Mouse (Mus musculus) stomach, adult 2 months (tissue): ENCODE data around the gene Pcbd2. TPM values are rescaled to one million over a fixed set of nuclear protein-coding genes. Genes with fewer than 3 reads are reported as not detected.

ENCODE experiments used
- polyA plus RNA-seq: library from polyadenylated mRNA; depleted of rRNA; stranded (reverse); fragments of >200 nt; gene quantifications from 2 replicates; pipeline ENCODE4 v1.2.3, GENCODE M21; 2012; rRNA removed

The Pcbd2 gene
- 10.5 and 14.5 TPM in 2 replicates for polyA plus RNA-seq

GRCm38 (mm10) chr13:55727120-55727838 lies at the start of gene Pcbd2:
Gene Pcbd2, plus strand, starts transcription at chr13:55727368.

GRCm38 (mm10) chr13:55692535-55693242 lies 34.5 kb upstream of the Pcbd2 start, which contains the start of gene B230219D22Rik:
Gene B230219D22Rik, plus strand, starts transcription at chr13:55693124.

DNA sequence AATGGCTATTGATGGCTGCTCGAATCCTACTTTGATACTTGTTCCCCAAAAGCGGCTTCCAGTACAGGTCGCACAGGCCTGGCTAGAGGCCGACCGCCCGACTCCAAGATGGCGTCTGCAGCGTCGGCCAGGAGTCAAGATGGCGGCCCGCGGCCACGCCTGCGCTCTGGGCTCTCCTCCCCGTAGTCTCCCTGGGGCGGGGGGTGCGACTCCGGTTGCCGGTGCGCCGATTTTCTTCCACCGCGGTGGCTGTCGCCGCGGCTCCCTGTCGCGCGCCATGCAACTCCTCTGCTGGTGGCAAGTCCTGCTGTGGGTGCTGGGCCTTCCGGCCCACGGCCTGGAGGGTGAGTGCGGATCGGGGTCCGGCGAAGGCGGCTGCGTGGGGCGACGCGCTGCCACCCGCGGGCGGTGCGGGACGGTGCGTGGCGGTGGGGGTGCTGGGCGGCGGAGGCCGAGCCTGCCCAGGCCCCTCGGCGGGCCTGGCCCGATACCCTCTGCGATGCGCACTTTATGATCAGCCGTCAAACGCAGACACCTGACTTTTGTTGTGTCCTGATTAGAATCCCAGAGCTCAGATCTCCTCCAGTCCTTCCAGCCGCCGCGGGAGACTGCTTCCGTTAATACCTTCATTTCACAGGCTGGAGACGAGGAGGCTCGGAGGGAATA lies 12.5 kb upstream of the Pcbd2 start, which contains the start of gene Txndc15:
Gene Txndc15, plus strand, starts transcription at position 150 of the 666 bp plus-strand sequence.

GRCm38 (mm10) chr13:55784268-55784667 lies 57.1 kb downstream of the Pcbd2 start, which contains the start of gene Catsper3:
Gene Catsper3, plus strand, starts transcription at chr13:55784568.

Other genes with a start within 250 kb of the Pcbd2 start
- gene Dbn1, start 239.3 kb upstream of the Pcbd2 start, polyA plus RNA-seq, result 25.3 and 45.7 TPM in 2 replicates
- gene Pdlim7, start 213.7 kb upstream of the Pcbd2 start, polyA plus RNA-seq, result 151 and 166 TPM in 2 replicates
- gene Dok3, start 198.1 kb upstream of the Pcbd2 start, polyA plus RNA-seq, result 4.9 and 8.1 TPM in 2 replicates
- gene Ddx41, start 190.7 kb upstream of the Pcbd2 start, polyA plus RNA-seq, result 17.7 and 18.4 TPM in 2 replicates
- 42.6 and 47.6 TPM in 2 replicates for gene Fam193b, start 156.2 kb upstream of the Pcbd2 start, polyA plus RNA-seq
- gene Tmed9, start 153.6 kb upstream of the Pcbd2 start, polyA plus RNA-seq, result 35.1 and 36.6 TPM in 2 replicates
- 8.4 and 8.8 TPM in 2 replicates for gene B4galt7, start 127.5 kb upstream of the Pcbd2 start, polyA plus RNA-seq
- gene Caml, start 104.4 kb upstream of the Pcbd2 start, polyA plus RNA-seq, result 3.0 and 5.5 TPM in 2 replicates
- 2.4 and 3.5 TPM in 2 replicates for gene Ddx46, start 92.3 kb upstream of the Pcbd2 start, polyA plus RNA-seq
- 3.6 and 5.1 TPM in 2 replicates for gene B230219D22Rik, start 34.2 kb upstream of the Pcbd2 start, polyA plus RNA-seq
- 13.7 and 20.4 TPM in 2 replicates for gene Txndc15, start 12.7 kb upstream of the Pcbd2 start, polyA plus RNA-seq
- not detected in 2 replicates for gene Catsper3, start 57.2 kb downstream of the Pcbd2 start, polyA plus RNA-seq
- gene Pitx1, start 108.8 kb downstream of the Pcbd2 start, polyA plus RNA-seq, result 126 and 285 TPM in 2 replicates